Mouse (Mus musculus) liver, adult (tissue): ENCODE data around the gene Olfr1328.
"Not testable (repeated sequence)": the region's sequence is repeated elsewhere in the genome, so short reads cannot be mapped to it uniquely, and the experiment has no call there.

ENCODE experiments used
- GATA4 ChIP-seq: IDR thresholded peaks from 2 replicates; pipeline ENCODE4 v1.6.1; 2014; ENCODE audit warnings: mild to moderate bottlenecking, low read length; ENCODE audit not compliant: insufficient replicate concordance

The Olfr1328 gene

DNA sequence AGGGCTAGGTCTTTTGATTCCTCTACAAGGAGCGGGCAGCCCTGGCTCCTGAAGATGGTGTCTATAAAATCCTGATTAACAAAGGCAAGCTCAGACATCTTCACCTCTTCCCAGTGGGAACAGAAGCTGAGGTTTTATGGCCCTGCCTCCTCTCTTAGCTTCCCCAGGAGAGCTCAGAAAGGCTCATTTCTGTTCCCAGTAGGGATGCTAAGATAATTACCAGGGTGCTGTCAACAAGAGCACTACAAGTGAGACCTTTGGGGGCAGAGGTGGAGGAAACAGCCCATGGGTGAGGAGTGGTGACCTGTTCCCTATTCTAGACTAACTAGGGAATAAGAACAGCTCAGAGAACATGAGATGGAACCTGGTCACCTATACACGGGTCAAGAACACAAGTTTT lies at the start of gene Olfr1328:
Gene Olfr1328, minus strand, starts transcription at position 101 of the 400 bp plus-strand sequence.
- no peak for TF ChIP-seq GATA4

DNA sequence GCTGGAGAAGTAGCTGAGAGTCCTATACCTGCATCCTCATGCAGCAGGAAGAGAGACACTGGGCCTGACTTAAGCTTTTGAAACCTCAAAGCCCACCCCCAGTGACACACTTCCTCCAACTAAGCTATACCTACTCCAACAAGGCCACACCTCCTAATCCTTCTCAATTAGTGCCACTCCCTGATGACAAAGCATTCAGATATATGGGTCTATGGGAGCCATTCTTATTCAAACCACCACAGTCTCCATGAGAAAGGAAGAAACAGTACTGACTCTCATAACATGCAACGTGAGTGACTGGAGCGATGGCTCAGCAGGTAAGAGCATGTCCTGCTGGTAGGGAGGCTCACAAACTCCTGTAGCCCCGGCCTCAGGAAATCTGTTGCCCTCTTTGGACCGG lies 46.9 kb upstream of the Olfr1328 start:
- no peak for TF ChIP-seq GATA4

DNA sequence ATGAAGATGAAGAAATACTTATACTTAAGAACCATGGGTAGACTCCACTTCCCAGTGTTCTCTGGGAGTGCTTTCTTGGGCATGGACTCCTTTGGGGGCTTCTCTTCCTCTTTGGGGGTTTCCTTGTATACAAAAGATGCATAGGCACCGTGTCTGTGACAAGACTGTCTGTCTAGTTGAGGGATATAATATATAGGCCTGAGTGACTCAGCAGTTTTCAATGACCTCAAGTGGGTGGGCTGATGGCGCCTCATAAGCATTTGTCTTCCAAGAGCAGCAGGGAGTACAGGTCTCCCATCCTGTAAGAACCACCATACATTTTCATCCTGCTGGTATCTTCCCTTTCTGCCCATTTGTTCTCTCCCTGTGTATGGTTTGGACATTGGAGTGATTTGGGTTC lies 34.9 kb upstream of the Olfr1328 start:
- no peak for TF ChIP-seq GATA4

DNA sequence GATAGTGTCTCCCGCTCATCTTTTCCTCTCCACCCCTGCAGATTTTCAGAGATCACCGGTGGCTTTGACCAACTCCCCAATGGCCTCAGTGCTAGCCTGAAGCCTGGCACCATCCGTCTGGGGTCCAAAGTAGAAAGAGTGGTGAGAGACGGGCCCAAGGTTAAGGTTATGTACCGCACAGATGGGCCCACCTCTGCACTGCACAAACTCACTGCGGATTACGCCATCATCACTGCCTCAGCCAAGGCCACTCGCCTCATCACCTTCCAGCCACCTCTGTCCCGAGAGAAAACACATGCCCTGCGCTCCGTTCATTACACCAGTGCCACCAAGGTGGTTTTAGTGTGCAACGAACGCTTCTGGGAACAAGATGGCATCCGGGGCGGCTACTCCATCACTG lies 29.3 kb upstream of the Olfr1328 start:
- no peak for TF ChIP-seq GATA4

DNA sequence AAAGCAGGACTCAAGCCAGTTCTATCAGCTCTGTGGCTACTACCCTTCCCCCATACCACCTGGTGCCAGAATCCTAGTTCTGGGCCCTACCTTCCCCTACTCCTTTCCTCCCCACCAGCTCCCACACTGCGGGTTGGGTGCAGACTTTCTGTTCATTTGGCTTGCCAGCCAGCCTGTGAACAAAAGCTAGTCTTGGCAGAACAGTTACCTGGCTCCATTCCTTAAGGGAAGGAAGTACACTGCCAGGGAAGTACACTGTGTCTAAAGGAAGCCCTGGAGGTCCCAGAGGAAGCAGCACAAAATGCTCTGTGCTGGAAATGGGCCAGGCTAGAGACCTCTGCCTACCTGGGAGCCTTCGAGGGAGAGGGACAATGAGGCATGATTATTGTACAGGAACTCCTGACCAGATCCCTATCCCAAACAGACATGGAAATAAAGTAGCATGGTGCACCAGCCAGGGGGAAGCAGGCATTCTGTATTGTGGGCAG lies 22.8 kb upstream of the Olfr1328 start, which contains the start of gene Lao1:
Gene Lao1, plus strand, starts transcription at position 438 of the 488 bp plus-strand sequence.
- TF ChIP-seq GATA4: no peak

DNA sequence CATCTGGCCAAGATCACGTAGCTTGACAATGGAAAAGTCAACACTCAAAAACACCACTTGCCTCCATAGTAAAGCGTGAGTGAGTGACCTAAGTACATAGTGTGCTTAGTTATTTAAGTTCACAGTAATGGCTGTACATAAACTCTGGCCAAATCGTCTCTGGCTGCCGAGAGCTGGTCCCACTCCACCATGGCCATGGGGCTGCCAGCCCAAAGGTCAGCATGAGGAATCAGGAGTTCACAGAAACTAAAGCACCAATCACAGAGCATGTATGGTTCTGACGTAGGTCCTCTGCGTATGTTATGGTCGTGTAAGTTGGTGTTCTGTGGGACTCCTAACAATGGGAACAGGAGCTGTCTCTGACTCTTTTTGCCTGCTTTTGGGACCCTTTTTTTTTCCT lies 20.4 kb upstream of the Olfr1328 start:
- TF ChIP-seq GATA4: no peak

DNA sequence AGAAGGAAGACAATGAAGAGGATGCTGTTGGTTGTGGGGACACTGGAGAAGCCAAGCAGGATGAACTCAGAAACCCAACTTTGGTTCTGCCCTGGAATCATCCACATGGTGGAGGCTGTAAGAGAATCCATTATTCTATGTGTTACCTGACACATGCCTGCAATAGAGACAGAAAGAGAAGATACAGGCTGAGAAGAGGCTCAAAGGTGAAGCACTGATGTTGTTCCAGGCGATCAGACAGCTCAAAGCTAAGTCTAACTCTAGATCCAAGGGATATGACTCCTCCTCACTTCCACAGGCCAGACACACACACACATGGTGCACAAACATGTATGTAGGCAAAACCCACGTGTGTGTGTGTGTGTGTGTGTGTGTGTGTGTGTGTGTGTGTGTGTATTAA lies 21.0 kb downstream of the Olfr1328 start, which contains the start of gene Olfr1329:
Gene Olfr1329, minus strand, starts transcription at position 101 of the 400 bp plus-strand sequence.
- not testable (repeated sequence) for TF ChIP-seq GATA4

DNA sequence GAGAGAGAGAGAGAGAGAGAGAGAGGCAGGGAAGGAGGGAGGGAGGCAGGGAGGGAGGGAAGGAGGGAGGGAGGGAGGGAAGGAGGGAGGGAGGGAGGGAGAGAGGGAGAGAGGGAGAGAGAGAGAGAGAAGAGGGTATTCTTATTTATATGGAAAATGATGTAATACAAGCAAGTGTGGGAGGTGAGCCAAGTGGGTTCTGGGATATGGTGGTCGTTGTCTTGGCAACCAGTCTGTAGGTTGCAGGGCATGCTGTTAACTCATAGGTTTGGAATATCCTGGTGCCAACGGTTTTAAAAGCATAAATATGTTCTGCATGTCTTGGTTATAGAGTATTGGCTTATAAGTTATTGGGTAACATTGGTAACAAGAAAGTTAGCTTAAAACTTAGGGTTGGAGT lies 36.4 kb downstream of the Olfr1328 start:
- TF ChIP-seq GATA4: no peak

DNA sequence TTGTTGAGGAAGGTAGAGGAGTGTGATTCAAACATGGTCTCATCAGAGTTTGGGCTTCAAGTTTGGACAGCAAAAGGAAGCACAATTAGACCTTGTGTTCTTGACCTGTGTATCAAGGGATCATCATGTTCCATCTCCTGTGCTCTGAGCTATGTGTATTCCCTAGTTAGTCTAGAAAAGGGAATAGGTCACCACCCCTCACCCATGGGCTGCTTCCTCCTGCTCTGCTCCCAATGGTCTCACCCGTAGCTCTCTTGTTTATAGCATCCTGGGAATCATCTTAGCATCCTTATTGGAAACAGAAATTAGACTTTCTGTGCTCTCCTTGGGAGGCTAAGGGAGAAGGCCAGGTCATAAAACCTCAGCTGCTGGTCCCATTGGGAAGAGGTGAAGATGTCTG lies 50.1 kb downstream of the Olfr1328 start, which contains the start of gene Olfr1330:
Gene Olfr1330, plus strand, starts transcription at position 301 of the 400 bp plus-strand sequence.
- no peak for TF ChIP-seq GATA4
